In the genomic region with DNA sequence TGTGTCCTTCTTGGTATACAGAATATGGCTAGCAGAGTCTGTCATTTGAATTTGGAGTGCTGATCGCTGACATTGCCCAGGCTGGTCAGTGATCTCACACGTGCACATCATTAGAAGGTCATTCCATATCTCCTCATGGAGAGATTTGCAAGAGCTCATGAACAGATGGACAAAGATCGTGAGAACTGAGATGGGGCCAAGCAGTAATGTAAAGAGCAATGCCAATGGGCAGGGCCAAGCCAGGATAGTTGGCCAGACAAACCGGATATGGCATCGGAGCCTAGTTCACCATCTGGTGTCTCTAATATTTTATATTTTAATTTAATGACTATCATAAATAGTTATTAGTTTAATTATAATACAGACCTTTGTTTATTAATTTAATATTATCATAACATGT, we compare ENCODE assay signal across 16 mouse cellular contexts.
"Had no signal": no experiment of that assay in that cellular context is flagged by ENCODE, and none has a peak within 500 bp of the region (broad histone marks: within the 10 kb centered on the region; RNA-seq: fewer than 3 reads in every experiment).

No protein-coding gene starts in this region.

- H3K36me3 ChIP-seq: limb, embryonic 12.5 days; liver, embryonic 13.5 days; lung, embryonic 15.5 days; midbrain, embryonic 15.5 days; neural tube, embryonic 12.5 days had no signal

- H3K9me3 ChIP-seq: limb, embryonic 12.5 days; liver, embryonic 13.5 days; lung, embryonic 15.5 days; megakaryocyte, embryonic 14.5 days; midbrain, embryonic 15.5 days; neural tube, embryonic 12.5 days had no signal

- H3K27me3 ChIP-seq: liver, embryonic 13.5 days; lung, embryonic 15.5 days; megakaryocyte, embryonic 14.5 days; midbrain, embryonic 15.5 days; neural tube, embryonic 12.5 days had no signal

- ATAC-seq: liver, postnatal 0 days; midbrain, embryonic 15.5 days had no signal

- H3K4me2 ChIP-seq: limb, embryonic 12.5 days; liver, embryonic 13.5 days; lung, embryonic 15.5 days; midbrain, embryonic 11.5 days; midbrain, embryonic 15.5 days; neural tube, embryonic 12.5 days had no signal

- H3K27ac ChIP-seq: kidney, postnatal 0 days; limb, embryonic 12.5 days; liver, embryonic 13.5 days; lung, embryonic 15.5 days; macrophage; midbrain, embryonic 15.5 days; neural tube, embryonic 12.5 days had no signal

- H3K4me3 ChIP-seq: limb, embryonic 12.5 days; liver, embryonic 13.5 days; lung, embryonic 15.5 days; megakaryocyte, embryonic 14.5 days; midbrain, embryonic 15.5 days; neural tube, embryonic 12.5 days had no signal

- H3K9ac ChIP-seq: limb, embryonic 12.5 days; liver, embryonic 13.5 days; liver, postnatal 0 days; lung, embryonic 15.5 days; midbrain, embryonic 15.5 days; neural tube, embryonic 12.5 days had no signal

- H3K4me1 ChIP-seq: limb, embryonic 12.5 days; liver, embryonic 13.5 days; lung, embryonic 15.5 days; megakaryocyte, embryonic 14.5 days; midbrain, embryonic 15.5 days; neural tube, embryonic 12.5 days had no signal

- DNase-seq: kidney, adult 9 months; kidney, postnatal 4 days; liver; liver, embryonic 13.5 days; liver, postnatal 0 days; lung, postnatal 14 days; thymus, adult 18-20 months; thymus, postnatal 14 days had no signal
